Mouse (Mus musculus): Measurements from ENCODE around the gene Sstr5.
A peak's percentile ranks its signal among the peaks of the same experiment; 100 is the strongest.

The Sstr5 gene

GRCm38 (mm10) chr17:25497013-25497412 lies at the start of gene Sstr5:
Sstr5 (minus strand) TSS chr17:25497288.
- DNase-seq (ENCODE audit: low read depth, low spot score): no peak

DNA sequence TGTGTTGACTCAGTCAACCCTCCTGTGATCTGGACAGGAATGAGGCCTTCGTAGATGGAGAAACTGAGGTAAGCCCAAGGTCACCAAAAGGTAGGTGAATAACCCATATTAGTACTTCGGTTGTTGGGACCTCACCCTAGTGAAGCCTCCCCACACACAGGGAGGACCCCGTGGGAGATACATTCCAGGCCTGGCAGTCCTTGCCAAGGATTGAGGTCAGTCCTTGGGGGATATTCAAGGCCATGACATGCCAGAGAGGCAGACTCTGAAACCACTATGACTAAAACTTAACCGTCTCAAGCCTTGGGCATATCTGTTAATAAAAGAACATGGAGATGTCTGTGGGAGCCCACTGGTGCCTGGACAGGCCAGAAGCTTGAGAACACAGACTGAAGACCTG lies 44.7 kb upstream of the Sstr5 start:
- no peak for DNase-seq (ENCODE audit: low read depth, low spot score)

GRCm38 (mm10) chr17:25540731-25541130 lies 43.6 kb upstream of the Sstr5 start:
- DNase-seq (ENCODE audit: low read depth, low spot score): no peak

GRCm38 (mm10) chr17:25538945-25539875 lies 42.1 kb upstream of the Sstr5 start:
- no peak for DNase-seq (ENCODE audit: low read depth, low spot score)

- no peak for DNase-seq (ENCODE audit: low read depth, low spot score)
Measured at GRCm38 (mm10) chr17:25530357-25531022, 33.4 kb upstream of the Sstr5 start.

- no peak for DNase-seq (ENCODE audit: low read depth, low spot score)
Measured at GRCm38 (mm10) chr17:25522080-25522479, 25.0 kb upstream of the Sstr5 start.

GRCm38 (mm10) chr17:25520492-25520891 lies 23.4 kb upstream of the Sstr5 start:
- no peak for DNase-seq (ENCODE audit: low read depth, low spot score)

DNA sequence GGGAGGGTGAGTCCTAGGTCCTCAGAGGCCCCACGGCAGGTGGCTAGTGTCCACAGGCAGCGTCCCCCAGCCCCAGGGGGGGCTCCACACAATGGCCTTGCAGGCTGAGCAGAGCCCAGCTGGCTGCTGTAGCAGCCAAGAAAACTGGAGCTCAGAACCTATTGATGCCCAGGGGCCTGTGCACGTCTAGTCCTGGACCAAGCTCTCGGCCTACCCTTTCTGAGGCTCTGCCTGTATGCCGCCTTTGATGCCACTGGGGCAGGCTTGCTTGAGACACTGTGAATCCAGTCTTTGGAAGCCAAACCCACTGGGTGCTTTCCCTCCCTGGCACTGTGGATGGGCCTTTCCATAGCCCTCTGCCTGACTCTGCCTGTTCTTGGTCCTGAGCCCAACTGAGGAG lies 22.4 kb upstream of the Sstr5 start:
- DNase-seq (ENCODE audit: low read depth, low spot score): no peak

- no peak for DNase-seq (ENCODE audit: low read depth, low spot score)
Measured at GRCm38 (mm10) chr17:25518144-25518543, 21.1 kb upstream of the Sstr5 start.

GRCm38 (mm10) chr17:25516315-25516714 lies 19.2 kb upstream of the Sstr5 start:
- no peak for DNase-seq (ENCODE audit: low read depth, low spot score)

DNA sequence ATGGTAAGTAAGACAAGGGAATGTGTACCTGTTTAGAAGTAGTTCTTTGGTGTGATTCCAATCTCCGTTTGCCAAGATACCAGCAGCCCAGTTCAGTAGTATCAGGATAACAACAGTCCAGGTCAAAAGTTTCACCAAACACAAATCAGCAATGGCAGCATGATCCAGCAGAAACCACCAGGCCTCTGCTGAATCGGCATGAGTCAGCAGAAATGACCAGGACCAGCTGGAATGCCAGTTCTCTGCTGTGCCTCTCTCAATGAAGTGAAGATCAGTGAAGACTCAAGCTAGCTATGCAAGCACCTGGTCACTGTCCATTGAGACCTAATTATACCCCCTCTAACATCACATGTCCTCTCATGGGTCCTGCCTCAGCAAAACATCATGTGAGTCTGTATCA lies 17.0 kb upstream of the Sstr5 start:
- no peak for DNase-seq (ENCODE audit: low read depth, low spot score)

- DNase-seq (ENCODE audit: low read depth, low spot score): no peak
Measured at GRCm38 (mm10) chr17:25511876-25512275, 14.8 kb upstream of the Sstr5 start.

- DNase-seq (ENCODE audit: low read depth, low spot score): no peak
Measured at GRCm38 (mm10) chr17:25510074-25510830, 13.2 kb upstream of the Sstr5 start.

DNA sequence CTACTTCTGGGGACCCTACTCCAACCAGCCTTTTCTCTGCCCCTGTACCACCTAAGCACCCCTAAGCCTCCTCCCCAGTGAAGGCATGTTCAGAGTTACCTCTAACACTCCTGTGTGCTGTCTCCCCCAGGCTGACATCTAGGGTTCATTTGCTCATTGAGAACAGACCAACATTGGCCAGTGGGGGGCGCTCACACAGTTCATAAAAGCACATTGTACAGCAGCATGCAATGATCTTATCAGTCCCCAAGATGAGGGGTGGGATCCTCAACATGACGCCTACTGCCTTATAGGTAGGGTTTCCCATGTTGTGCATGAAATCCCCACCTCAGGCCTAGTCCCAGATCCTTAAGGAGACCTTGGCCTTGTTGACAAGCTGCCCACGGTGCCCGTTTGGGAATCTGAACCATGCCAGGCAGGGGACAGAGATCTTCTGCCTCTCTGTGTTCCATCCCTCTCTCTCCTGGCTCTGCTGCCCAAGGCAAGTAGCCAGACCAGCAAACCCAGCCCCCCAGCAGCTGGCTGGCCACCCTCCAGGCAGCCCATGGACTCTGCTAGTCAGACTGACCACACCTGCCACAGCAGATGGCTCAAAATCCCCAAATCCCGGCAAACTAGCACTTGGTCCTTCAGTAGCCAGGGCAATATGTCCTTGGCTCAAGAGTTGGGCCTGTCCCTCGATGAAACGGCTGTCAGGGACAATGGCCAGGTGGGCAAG lies 11.9 kb upstream of the Sstr5 start:
- DNase-seq (ENCODE audit: low read depth, low spot score): no peak

DNA sequence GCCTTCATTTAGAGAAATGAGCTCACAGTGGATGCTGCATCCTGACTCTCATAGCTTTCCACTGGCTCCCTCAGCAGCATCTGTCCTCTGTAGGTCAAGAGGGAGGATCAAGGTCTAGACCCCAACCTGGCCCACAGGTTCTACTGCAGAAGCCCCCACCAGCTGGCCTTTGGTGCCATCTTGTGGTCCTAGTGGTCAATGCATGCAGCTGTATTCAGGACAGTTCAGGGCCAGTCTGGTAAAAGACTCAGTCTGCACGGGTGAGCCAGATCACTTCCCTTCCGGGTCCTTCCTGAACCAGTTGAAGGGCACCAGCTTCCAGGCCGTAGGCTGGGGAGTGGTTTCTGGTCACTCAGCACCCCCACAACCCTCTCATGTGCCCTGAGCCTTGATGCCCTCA lies 10.7 kb upstream of the Sstr5 start:
- no peak for DNase-seq (ENCODE audit: low read depth, low spot score)

- no peak for DNase-seq (ENCODE audit: low read depth, low spot score)
Measured at GRCm38 (mm10) chr17:25502599-25502998, 5.5 kb upstream of the Sstr5 start.

DNA sequence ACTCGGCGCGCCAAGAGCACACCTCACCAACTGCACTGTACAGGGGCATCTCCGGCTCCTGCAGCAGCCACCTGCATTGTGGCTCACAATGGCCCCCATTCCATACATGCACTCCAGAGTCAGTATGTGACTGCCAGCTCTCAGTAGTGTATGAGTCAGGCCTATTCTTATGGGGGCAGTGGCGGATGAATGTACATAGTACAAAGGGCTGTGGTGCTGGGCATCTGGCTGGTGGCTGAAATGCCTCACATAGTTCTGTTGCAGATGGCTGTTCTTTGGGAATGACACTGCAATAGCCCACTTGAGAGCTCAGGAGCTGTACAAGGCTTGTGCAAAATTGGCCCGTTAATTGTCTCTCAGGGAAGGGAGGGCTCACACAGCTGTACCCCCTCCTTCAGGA lies 15.0 kb downstream of the Sstr5 start:
- DNase-seq (ENCODE audit: low read depth, low spot score): no peak

DNA sequence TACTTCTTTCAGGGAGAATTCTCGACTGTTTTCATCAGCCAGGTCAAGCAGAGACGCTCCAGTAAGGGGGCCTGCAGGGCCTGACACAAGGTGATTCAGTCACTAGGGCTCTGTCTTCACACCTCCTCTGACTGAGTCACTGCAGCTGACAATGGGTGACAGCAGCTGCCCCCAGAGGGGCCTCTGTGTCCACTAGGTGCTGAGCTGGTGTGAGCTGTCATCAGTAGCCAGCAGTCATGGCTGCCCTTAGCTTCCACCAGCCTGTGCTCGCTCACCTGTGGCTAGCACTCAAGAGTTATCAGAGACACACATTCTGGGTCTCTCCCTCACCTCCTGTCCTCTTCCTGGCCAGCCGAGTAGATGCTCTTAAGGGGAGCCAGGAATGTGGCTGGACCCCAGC lies 16.3 kb downstream of the Sstr5 start:
- no peak for DNase-seq (ENCODE audit: low read depth, low spot score)

GRCm38 (mm10) chr17:25480152-25480551 lies 16.9 kb downstream of the Sstr5 start:
- no peak for DNase-seq (ENCODE audit: low read depth, low spot score)

DNA sequence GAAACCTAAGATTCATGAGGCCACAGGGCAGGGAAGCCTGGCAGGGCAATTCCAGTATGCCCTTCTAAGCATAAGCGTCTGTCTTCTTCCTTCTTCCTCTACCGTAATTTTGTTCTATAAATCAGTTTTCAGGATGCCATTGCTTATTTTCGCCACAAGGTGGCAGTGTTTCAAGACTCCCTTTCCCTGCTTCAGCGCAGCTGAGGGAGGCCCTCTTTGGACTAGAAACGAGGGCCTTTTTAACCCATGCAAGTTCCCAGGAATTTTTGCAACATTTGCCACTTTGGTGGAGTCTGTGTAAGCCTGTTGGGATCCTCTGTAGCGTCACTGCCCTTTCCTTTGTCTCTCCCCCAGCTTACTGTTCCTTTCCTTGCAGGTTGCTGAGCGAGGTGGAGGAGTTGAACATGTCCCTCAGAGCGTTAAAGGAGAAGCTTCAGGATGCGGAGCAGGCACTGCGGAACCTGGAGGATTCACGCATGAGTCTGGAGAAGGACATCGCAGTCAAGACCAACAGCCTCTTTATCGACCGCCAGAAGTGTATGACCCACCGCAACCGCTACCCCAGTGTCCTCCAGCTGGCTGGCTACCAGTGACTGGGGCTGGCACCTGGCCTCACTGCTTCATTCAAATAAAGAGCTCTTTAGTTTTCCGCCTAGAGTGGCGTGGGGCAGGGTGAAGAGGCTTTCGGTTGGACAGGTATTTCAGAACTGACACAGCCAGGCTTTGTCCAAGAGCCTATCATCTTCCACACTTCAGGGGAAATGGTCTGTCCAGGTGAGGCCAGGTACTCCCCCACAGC lies 20.9 kb downstream of the Sstr5 start:
- peak; percentile 45 for DNase-seq (ENCODE audit: low read depth, low spot score)

All from brain, embryonic 18.5 days (tissue).